Mouse (Mus musculus) erythroblast, embryonic 14.5 days (primary cell): Measurements from ENCODE around the gene Mroh3.

Source experiments
- GATA1 ChIP-seq: IDR thresholded peaks from 2 replicates; pipeline ENCODE4 v1.6.1; 2012; ENCODE audit warnings: low read length, inconsistent platforms, mixed read lengths
- TAL1 ChIP-seq: IDR thresholded peaks from 3 replicates; pipeline ENCODE4 v1.6.1; 2012; ENCODE audit warnings: low read length, inconsistent platforms, mixed read lengths

DNA sequence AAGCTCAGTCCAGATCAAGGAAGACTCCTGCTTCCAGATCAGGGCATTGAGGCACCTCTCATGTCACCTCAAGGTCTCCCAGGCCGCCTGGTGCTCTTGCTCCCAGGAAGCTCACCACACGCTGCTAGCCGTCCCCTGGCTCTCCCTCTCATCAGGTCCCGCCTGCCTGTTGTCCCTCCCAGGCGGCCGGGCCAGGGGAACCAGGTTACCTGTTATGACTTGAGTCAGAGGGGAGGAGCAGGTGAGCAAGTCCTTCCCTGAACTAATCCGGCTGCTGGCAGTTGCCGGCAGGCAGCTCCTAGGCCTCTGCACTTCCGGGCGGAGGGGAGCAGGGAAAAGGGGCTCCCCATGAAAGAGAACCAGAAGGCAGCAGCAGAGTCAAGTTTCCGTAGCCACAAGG lies 17.6 kb upstream of the Mroh3 start:
- TF ChIP-seq TAL1, result no peak
- no peak for TF ChIP-seq GATA1
